Mouse (Mus musculus): ENCODE data around the gene E430018J23Rik.
"Not testable (repeated sequence)": the region's sequence is repeated elsewhere in the genome, so short reads cannot be mapped to it uniquely, and the experiment has no call there.

E430018J23Rik gene

GRCm38 (mm10) chr7:127341861-127342260, 51.6 kb downstream of the E430018J23Rik start:
- not testable (repeated sequence) for DNase-seq (ENCODE audit: low spot score)

GRCm38 (mm10) chr7:127341356-127341755, 52.1 kb downstream of the E430018J23Rik start:
- no peak for DNase-seq (ENCODE audit: low spot score)
